Mouse (Mus musculus): ENCODE measurements around the gene Gaa. TPM values are rescaled to one million over a fixed set of nuclear protein-coding genes. Genes with fewer than 3 reads are reported as not detected.

The Gaa gene
- polyA plus RNA-seq, 1 experiment from 2014 or later = 64.6 TPM

GRCm38 (mm10) chr11:119322521-119322920, 54.8 kb downstream of the Gaa start:
- no peak for TF ChIP-seq CTCF (IDR thresholded peaks at IDR 0.05; ENCODE audit: low read depth)
- no peaks in the 10 kb centered on the region for H3K4me1 ChIP-seq (replicated peaks; ENCODE audit: insufficient read depth, low read length)
- H3K4me2 ChIP-seq (ENCODE audit: low read length) = no peak overlapping the region
- no peaks in the 10 kb centered on the region for H3K9me3 ChIP-seq (replicated peaks; ENCODE audit: low read length)
- no peak overlapping the region for H3K9ac ChIP-seq (ENCODE audit: low read depth, low read length)
- ATAC-seq (replicated peaks; ENCODE audit: low FRiP score, low read depth) = no peak
- DNase-seq (ENCODE audit: low spot score) = no peak
- H3K4me3 ChIP-seq (replicated peaks; ENCODE audit: low read depth, low read length) = no peak overlapping the region
- WGBS = 71% methylated on average over 13 of the region's 13 CpGs
- H3K36me3 ChIP-seq (ENCODE audit: insufficient read depth, low read length) = no peaks in the 10 kb centered on the region
- no peak overlapping the region for H3K27ac ChIP-seq
- H3K27me3 ChIP-seq (ENCODE audit: insufficient read depth, low read length) = no peaks in the 10 kb centered on the region

- DNase-seq (ENCODE audit: low spot score) = no peak
- H3K9ac ChIP-seq (ENCODE audit: low read depth, low read length) = no peak overlapping the region
Measured at GRCm38 (mm10) chr11:119325068-119325467, 57.4 kb downstream of the Gaa start.

GRCm38 (mm10) chr11:119330592-119330991, 62.9 kb downstream of the Gaa start:
- H3K4me1 ChIP-seq (replicated peaks; ENCODE audit: insufficient read depth, low read length) = no peaks in the 10 kb centered on the region
- H3K4me2 ChIP-seq (ENCODE audit: low read length) = no peak overlapping the region
- ATAC-seq (replicated peaks; ENCODE audit: low FRiP score, low read depth) (0 out of 2 replicates have a peak, but pooled peaks have one; percentile 17), DNase-seq (ENCODE audit: low spot score) (no peak)
- H3K9ac ChIP-seq (ENCODE audit: low read depth, low read length) = no peak overlapping the region
- no peaks in the 10 kb centered on the region for H3K9me3 ChIP-seq (replicated peaks; ENCODE audit: low read length)
- H3K27me3 ChIP-seq (ENCODE audit: insufficient read depth, low read length) = no peaks in the 10 kb centered on the region
- 56% methylated on average over 4 of the region's 4 CpGs for WGBS
- TF ChIP-seq CTCF (IDR thresholded peaks at IDR 0.05; ENCODE audit: low read depth) = no peak
- no peaks in the 10 kb centered on the region for H3K36me3 ChIP-seq (ENCODE audit: insufficient read depth, low read length)
- H3K4me3 ChIP-seq (replicated peaks; ENCODE audit: low read depth, low read length) = no peak overlapping the region
- no peak overlapping the region for H3K27ac ChIP-seq

More at GRCm38 (mm10) chr11:119325068-119325467, 57.4 kb downstream of the Gaa start:
- Histone ChIP-seq H3K27me3 (ENCODE audit: insufficient read depth, low read length) (no peaks in the 10 kb centered on the region), H3K4me2 (ENCODE audit: low read length) (no peak overlapping the region), H3K36me3 (ENCODE audit: insufficient read depth, low read length) (no peaks in the 10 kb centered on the region), H3K9me3 (replicated peaks; ENCODE audit: low read length) (no peaks in the 10 kb centered on the region), H3K4me1 (replicated peaks; ENCODE audit: insufficient read depth, low read length) (no peaks in the 10 kb centered on the region), H3K4me3 (replicated peaks; ENCODE audit: low read depth, low read length) (no peak overlapping the region), H3K27ac (no peak overlapping the region)
- ATAC-seq (replicated peaks; ENCODE audit: low FRiP score, low read depth) = no peak
- TF ChIP-seq CTCF (IDR thresholded peaks at IDR 0.05; ENCODE audit: low read depth) = peak; percentile 31; the same call in 1 of the 2 replicates
- 85% methylated on average over 1 of the region's 1 CpGs for WGBS

GRCm38 (mm10) chr11:119331970-119332369, 64.3 kb downstream of the Gaa start:
- H3K9me3 ChIP-seq (replicated peaks; ENCODE audit: low read length) = no peaks in the 10 kb centered on the region
- H3K9ac ChIP-seq (ENCODE audit: low read depth, low read length) = no peak overlapping the region
- H3K4me3 ChIP-seq (replicated peaks; ENCODE audit: low read depth, low read length) = no peak overlapping the region
- DNase-seq (ENCODE audit: low spot score) (no peak), ATAC-seq (replicated peaks; ENCODE audit: low FRiP score, low read depth) (no peak)
- H3K27me3 ChIP-seq (ENCODE audit: insufficient read depth, low read length) = no peaks in the 10 kb centered on the region
- H3K4me2 ChIP-seq (ENCODE audit: low read length) = no peak overlapping the region
- peak; percentile 40; the same call in 1 of the 2 replicates for TF ChIP-seq CTCF (IDR thresholded peaks at IDR 0.05; ENCODE audit: low read depth)
- no peaks in the 10 kb centered on the region for H3K36me3 ChIP-seq (ENCODE audit: insufficient read depth, low read length)
- no peaks in the 10 kb centered on the region for H3K4me1 ChIP-seq (replicated peaks; ENCODE audit: insufficient read depth, low read length)
- 30% methylated on average over 3 of the region's 3 CpGs for WGBS
- no peak overlapping the region for H3K27ac ChIP-seq

Other genes with a start within 250 kb of the Gaa start
- 16.7 and 18.4 TPM in 2 replicates for gene Cbx2, start 244.9 kb upstream of the Gaa start, polyA plus RNA-seq (2015; fragmentation: Nextera tagmentation; extraction: Ambion mirVana)
- gene Cbx8, start 226.9 kb upstream of the Gaa start, polyA plus RNA-seq (2015; fragmentation: Nextera tagmentation; extraction: Ambion mirVana) = 6.1 and 7.7 TPM in 2 replicates
- 8.0 and 9.7 TPM in 2 replicates for gene Cbx4, start 181.7 kb upstream of the Gaa start, polyA plus RNA-seq (2015; fragmentation: Nextera tagmentation; extraction: Ambion mirVana)
- 9.2 and 9.5 TPM in 2 replicates for gene Tbc1d16, start 39.4 kb upstream of the Gaa start, polyA plus RNA-seq (2015; fragmentation: Nextera tagmentation; extraction: Ambion mirVana)
- gene Ccdc40, start 39.3 kb upstream of the Gaa start, polyA plus RNA-seq (2015; fragmentation: Nextera tagmentation; extraction: Ambion mirVana) = 3.3 and 4.0 TPM in 2 replicates
- gene Eif4a3, start 32.2 kb downstream of the Gaa start, polyA plus RNA-seq (2015; fragmentation: Nextera tagmentation; extraction: Ambion mirVana) = 260 and 285 TPM in 2 replicates
- gene Card14, start 39.9 kb downstream of the Gaa start, polyA plus RNA-seq (2015; fragmentation: Nextera tagmentation; extraction: Ambion mirVana) = 0.99 and 1.2 TPM in 2 replicates
- 9.8 and 10.1 TPM in 2 replicates for gene Sgsh, start 87.6 kb downstream of the Gaa start, polyA plus RNA-seq (2015; fragmentation: Nextera tagmentation; extraction: Ambion mirVana)
- gene Slc26a11, start 87.7 kb downstream of the Gaa start, polyA plus RNA-seq (2015; fragmentation: Nextera tagmentation; extraction: Ambion mirVana) = 8.0 and 8.3 TPM in 2 replicates
- 8.8 and 10.0 TPM in 2 replicates for gene Rnf213, start 125.2 kb downstream of the Gaa start, polyA plus RNA-seq (2015; fragmentation: Nextera tagmentation; extraction: Ambion mirVana)
- 16.2 and 16.3 TPM in 2 replicates for gene Endov, start 223.5 kb downstream of the Gaa start, polyA plus RNA-seq (2015; fragmentation: Nextera tagmentation; extraction: Ambion mirVana)

All from kidney, postnatal 0 days (tissue).